Mouse (Mus musculus) heart, postnatal 0 days (tissue): ENCODE measurements around the gene Gpatch4. TPM values are rescaled to one million over a fixed set of nuclear protein-coding genes. Genes with fewer than 3 reads are reported as not detected.

Source experiments
- ATAC-seq: fragments of 200-750 bp; cut with Nextera tagmentation; 2 replicates; pipeline ENCODE4 v1.8.0; 2017; ENCODE audit warnings: low read depth, moderate number of reproducible peaks, moderate library complexity; ENCODE audit not compliant: insufficient read depth
- DNase-seq: peaks from one replicate; pipeline ENCODE4 v3.0.0-alpha.2; 2016; ENCODE audit warnings: low spot score
- H3K27ac ChIP-seq: fragments of 300-500 bp; sonication (generic); 2 replicates; pipeline ENCODE4 v1.5.1; 2014; ENCODE audit warnings: low read depth, mild to moderate bottlenecking
- H3K27me3 ChIP-seq: fragments of 300-500 bp; sonication (generic); 2 replicates; pipeline ENCODE4 v1.6.1; 2014; ENCODE audit warnings: low read length, mixed read lengths; ENCODE audit not compliant: control insufficient read depth, insufficient read depth
- H3K36me3 ChIP-seq: fragments of 300-500 bp; sonication (generic); replicated peaks from 2 replicates; pipeline ENCODE4 v1.6.1; 2014; ENCODE audit warnings: low read length, mixed read lengths; ENCODE audit not compliant: control insufficient read depth, insufficient read depth
- H3K4me1 ChIP-seq: fragments of 300-500 bp; sonication (generic); 2 replicates; pipeline ENCODE4 v1.6.1; 2014; ENCODE audit warnings: antibody characterized with exemption; ENCODE audit not compliant: control insufficient read depth, insufficient read depth
- H3K4me2 ChIP-seq: fragments of 300-500 bp; sonication (generic); 2 replicates; pipeline ENCODE4 v1.6.1; 2014; ENCODE audit warnings: low read depth, mild to moderate bottlenecking, low read length, moderate library complexity
- H3K4me3 ChIP-seq: fragments of 300-500 bp; sonication (generic); 2 replicates; pipeline ENCODE4 v1.5.1; 2014; ENCODE audit warnings: low read depth, low read length
- H3K9ac ChIP-seq: fragments of 300-500 bp; sonication (generic); replicated peaks from 2 replicates; pipeline ENCODE4 v1.6.1; 2014; ENCODE audit warnings: low read depth, low read length, mixed read lengths
- H3K9me3 ChIP-seq: fragments of 300-500 bp; sonication (generic); replicated peaks from 2 replicates; pipeline ENCODE4 v1.6.1; 2016; ENCODE audit warnings: low read length; ENCODE audit not compliant: control insufficient read depth
- CTCF ChIP-seq: IDR thresholded peaks from 2 replicates; pipeline ENCODE4 v1.5.1; 2016; ENCODE audit warnings: antibody characterized with exemption, control low read depth, low read depth
- EP300 ChIP-seq: IDR thresholded peaks from 2 replicates; pipeline ENCODE4 v1.6.1; 2016; ENCODE audit warnings: antibody characterized with exemption, low read depth
- WGBS: fragments of 180-500 bp; shearing (Covaris S2); extraction: QIAGEN DNeasy Blood & Tissue Kit; methylation state at CpG from one replicate; pipeline ENCODE4 v1.1.7; 2014; 5-methylcytosine and 5-hydroxymethylcytosine counted together
- polyA plus RNA-seq: library from polyadenylated mRNA; unstranded; fragments of >200 nt; fragmentation: Nextera tagmentation; extraction: Ambion mirVana; gene quantifications from 2 replicates; pipeline ENCODE4 v1.2.1, GENCODE M21; 2015
- total RNA-seq: library from RNA; depleted of rRNA; stranded (reverse); fragments of >200 nt; gene quantifications from 2 replicates; pipeline ENCODE4 v1.2.3, GENCODE M21; 2014; ENCODE audit warnings: low replicate concordance; rRNA removed

The Gpatch4 gene
- 1.2 and 3.4 TPM in 2 replicates for total RNA-seq
- 10.9 and 11.6 TPM in 2 replicates for polyA plus RNA-seq

- Histone ChIP-seq H3K9ac (peak within 1 kb of the TSS; percentile 52; the same call in 1 of the 2 replicates), H3K4me1 (peaks cover 11% of the 10 kb centered on the region; the same call in 1 of the 2 replicates), H3K36me3 (no peaks in the 10 kb centered on the region), H3K4me3 (peak within 1 kb of the TSS; percentile 87), H3K9me3 (no peaks in the 10 kb centered on the region), H3K27me3 (no peaks in the 10 kb centered on the region), H3K27ac (peak within 1 kb of the TSS; percentile 58), H3K4me2 (peak within 1 kb of the TSS; percentile 91)
- no peak for TF ChIP-seq CTCF
- TF ChIP-seq EP300: no peak
- 9% methylated on average over 36 of the region's 36 CpGs for WGBS
- DNase-seq (peak; percentile 95), ATAC-seq (peak; percentile 92)
These were observed at the start of gene Gpatch4 for GRCm38 (mm10) chr3:88042661-88043421. TSS of gene Gpatch4 (plus strand) at chr3:88043108.

- Histone ChIP-seq H3K4me2 (no peak overlapping the region), H3K27ac (no peak overlapping the region), H3K9me3 (no peaks in the 10 kb centered on the region), H3K4me1 (peaks cover 4% of the 10 kb centered on the region; the same call in 1 of the 2 replicates), H3K36me3 (no peaks in the 10 kb centered on the region), H3K4me3 (no peak overlapping the region), H3K9ac (no peak overlapping the region), H3K27me3 (peaks cover 94% of the 10 kb centered on the region)
- TF ChIP-seq CTCF (no peak), EP300 (no peak)
- WGBS: 8% methylated on average over 6 of the region's 6 CpGs
- DNase-seq (no peak), ATAC-seq (no peak)
These were observed 49.5 kb upstream of the Gpatch4 start for GRCm38 (mm10) chr3:87993436-87993835.

DNA sequence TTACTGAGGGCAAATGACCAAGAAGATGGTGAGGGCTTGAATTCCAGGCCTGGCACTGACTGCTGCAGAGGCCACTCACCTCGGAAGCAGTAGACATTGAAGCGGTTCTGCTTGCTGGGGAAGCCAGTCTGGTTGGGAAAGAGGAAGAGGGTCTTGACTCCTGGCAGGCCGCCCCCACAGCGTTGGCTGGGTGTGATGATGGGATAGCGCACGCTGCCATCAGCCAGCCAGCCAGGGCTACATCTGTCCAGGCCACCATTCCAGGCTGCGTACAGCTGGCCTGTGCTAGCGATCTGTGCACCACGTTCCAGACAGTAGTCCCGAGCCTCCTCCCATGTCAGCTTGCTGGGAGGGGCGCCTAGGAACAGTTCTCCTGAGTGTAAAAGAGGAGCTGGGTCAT, 47.6 kb upstream of the Gpatch4 start:
- Histone ChIP-seq H3K4me3 (no peak overlapping the region), H3K27me3 (peaks cover 95% of the 10 kb centered on the region), H3K4me2 (no peak overlapping the region), H3K27ac (no peak overlapping the region), H3K9me3 (no peaks in the 10 kb centered on the region), H3K4me1 (peaks cover 4% of the 10 kb centered on the region), H3K36me3 (no peaks in the 10 kb centered on the region), H3K9ac (no peak overlapping the region)
- 26% methylated on average over 11 of the region's 11 CpGs for WGBS
- no peak for ATAC-seq
- TF ChIP-seq EP300 (no peak), CTCF (no peak)
- DNase-seq: no peak

GRCm38 (mm10) chr3:87996401-87996800, 46.5 kb upstream of the Gpatch4 start:
- WGBS: 2% methylated on average over 15 of the region's 15 CpGs
- H3K4me2 ChIP-seq: no peak overlapping the region
- H3K27ac ChIP-seq: no peak overlapping the region
- H3K9me3 ChIP-seq: no peaks in the 10 kb centered on the region
- H3K4me1 ChIP-seq: peaks cover 4% of the 10 kb centered on the region
- peaks cover 97% of the 10 kb centered on the region for H3K27me3 ChIP-seq
- H3K4me3 ChIP-seq: peak overlapping the region; percentile 46; the same call in 1 of the 2 replicates
- DNase-seq: no peak
- TF ChIP-seq EP300 (no peak), CTCF (no peak)
- no peak overlapping the region for H3K9ac ChIP-seq
- ATAC-seq: no peak
- no peaks in the 10 kb centered on the region for H3K36me3 ChIP-seq

- ATAC-seq (peak; percentile 42; the same call in 1 of the 2 replicates), DNase-seq (no peak)
- H3K4me3 ChIP-seq: peak overlapping the region; percentile 46
- H3K27me3 ChIP-seq: peaks cover 100% of the 10 kb centered on the region
- no peak overlapping the region for H3K27ac ChIP-seq
- TF ChIP-seq CTCF (no peak), EP300 (no peak)
- H3K36me3 ChIP-seq: no peaks in the 10 kb centered on the region
- peak overlapping the region; percentile 60 for H3K4me2 ChIP-seq
- WGBS: 1% methylated on average over 47 of the region's 49 CpGs
- H3K9ac ChIP-seq: no peak overlapping the region
- no peaks in the 10 kb centered on the region for H3K9me3 ChIP-seq
- peaks cover 4% of the 10 kb centered on the region for H3K4me1 ChIP-seq
These were observed 45.8 kb upstream of the Gpatch4 start for GRCm38 (mm10) chr3:87996971-87997614.
